Mouse (Mus musculus) CH12.LX (cell line): ENCODE data around the gene Slc46a2.

Source experiments
- GABPA ChIP-seq: IDR thresholded peaks from 2 replicates; pipeline ENCODE4 v1.6.1; 2012; ENCODE audit warnings: low read depth, low read length, improper control_type of control experiment, inconsistent platforms; ENCODE audit not compliant: insufficient replicate concordance
- POLR2A ChIP-seq: IDR thresholded peaks from 2 replicates; pipeline ENCODE4 v1.6.1; 2011; ENCODE audit warnings: low read depth, mild to moderate bottlenecking, improper control_type of control experiment, low read length
- TBP ChIP-seq: conservative IDR thresholded peaks from 2 replicates; pipeline ENCODE4 v1.6.1; 2011; ENCODE audit warnings: low read depth, low read length, improper control_type of control experiment
- USF1 ChIP-seq: IDR thresholded peaks from 2 replicates; pipeline ENCODE4 v1.6.1; 2014; ENCODE audit warnings: low read depth, mild to moderate bottlenecking, inconsistent platforms, low read length, improper control_type of control experiment

DNA sequence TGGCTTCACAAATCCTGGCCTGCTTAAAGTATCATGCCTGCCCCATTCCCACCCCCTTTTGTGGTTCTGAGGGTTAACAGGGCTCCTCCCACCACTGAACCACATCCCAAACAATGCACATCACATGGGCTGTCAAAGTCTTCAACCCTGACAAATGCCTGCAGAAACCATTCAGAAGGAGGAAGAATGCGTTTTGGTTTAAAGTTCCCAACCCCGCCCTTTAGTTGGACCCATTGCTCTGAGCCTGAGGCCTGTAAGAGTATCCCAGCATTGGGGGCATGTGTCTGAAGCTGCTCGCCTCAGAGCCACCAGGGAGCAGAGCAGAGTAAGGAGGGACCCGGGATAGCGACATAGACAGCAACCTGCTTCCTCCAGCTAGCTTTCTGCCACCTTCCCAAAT, 41.0 kb downstream of the Slc46a2 start:
- no peak for TF ChIP-seq USF1
- TF ChIP-seq POLR2A: no peak
- TF ChIP-seq GABPA: no peak
- no peak for TF ChIP-seq TBP
